Mouse (Mus musculus): ENCODE measurements around the gene Stim1.
"Not testable (repeated sequence)": the region's sequence is repeated elsewhere in the genome, so short reads cannot be mapped to it uniquely, and the experiment has no call there.

Stim1 gene

DNA sequence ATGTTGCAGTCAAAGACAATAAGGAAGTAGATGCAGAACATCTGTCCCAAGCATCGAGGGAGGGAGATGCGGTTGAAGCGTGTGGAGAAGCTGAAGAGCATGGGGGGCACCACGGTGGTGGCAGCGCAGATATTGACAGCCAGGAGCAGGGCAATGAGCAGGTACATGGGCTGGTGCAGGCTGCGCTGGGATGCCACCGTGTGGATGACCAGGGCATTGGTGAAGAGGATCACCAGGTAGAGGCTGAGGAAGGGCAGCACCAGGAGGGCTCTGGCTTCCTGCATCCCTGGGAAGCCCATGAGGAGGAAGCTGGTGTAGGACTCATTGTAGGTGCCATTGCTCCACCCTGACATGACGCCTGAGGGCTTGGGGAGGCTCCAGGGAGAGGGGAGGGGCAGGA lies 217.2 kb downstream of the Stim1 start:
- not testable (repeated sequence) for ATAC-seq (ENCODE audit: insufficient number of reproducible peaks, low FRiP score, low TSS enrichment)

DNA sequence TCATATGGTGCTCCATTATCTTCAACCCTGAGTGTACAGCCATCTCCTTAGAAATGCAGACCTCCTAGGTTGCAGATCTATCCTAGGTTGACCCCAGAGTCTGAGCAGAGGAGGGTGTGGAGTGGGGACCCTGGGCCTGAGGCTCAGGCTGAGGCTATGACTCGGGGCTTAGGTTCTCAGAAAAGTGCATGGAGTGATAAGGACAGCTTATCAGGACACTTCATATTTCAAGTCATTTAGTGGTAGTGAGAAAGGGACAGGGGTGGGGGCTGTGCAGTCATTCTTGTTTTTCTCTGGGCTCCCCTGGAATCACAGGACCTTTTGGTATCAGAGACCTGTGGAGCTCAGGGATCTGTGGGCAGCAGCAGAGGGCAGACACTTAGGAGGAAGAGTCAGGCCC lies 218.5 kb downstream of the Stim1 start:
- ATAC-seq (ENCODE audit: insufficient number of reproducible peaks, low FRiP score, low TSS enrichment): no peak
